Mouse (Mus musculus) lung, embryonic 16.5 days (tissue): Measurements from ENCODE around the gene Cdh16. TPM values are rescaled to one million over a fixed set of nuclear protein-coding genes. Genes with fewer than 3 reads are reported as not detected.
"Not testable (repeated sequence)": the region's sequence is repeated elsewhere in the genome, so short reads cannot be mapped to it uniquely, and the experiment has no call there.

ENCODE experiments used
- ATAC-seq: fragments of 200-750 bp; cut with Nextera tagmentation; 2 replicates; pipeline ENCODE4 v1.8.0; 2017; ENCODE audit warnings: low read depth, mild to moderate bottlenecking, moderate library complexity
- H3K27ac ChIP-seq: fragments of 300-500 bp; sonication (generic); 2 replicates; pipeline ENCODE4 v1.5.1; 2014; ENCODE audit warnings: mild to moderate bottlenecking, control low read depth, low read length
- H3K27me3 ChIP-seq: fragments of 300-500 bp; sonication (generic); 2 replicates; pipeline ENCODE4 v1.6.1; 2014; ENCODE audit warnings: low read depth, low read length, mixed read lengths; ENCODE audit not compliant: control insufficient read depth, insufficient read depth
- H3K36me3 ChIP-seq: fragments of 300-500 bp; sonication (generic); 2 replicates; pipeline ENCODE4 v1.6.1; 2014; ENCODE audit warnings: low read length; ENCODE audit not compliant: control insufficient read depth, insufficient read depth
- H3K4me1 ChIP-seq: fragments of 300-500 bp; sonication (generic); replicated peaks from 2 replicates; pipeline ENCODE4 v1.6.1; 2014; ENCODE audit warnings: low read length, mixed read lengths; ENCODE audit not compliant: control insufficient read depth, insufficient read depth
- H3K4me2 ChIP-seq: fragments of 300-500 bp; sonication (generic); 2 replicates; pipeline ENCODE4 v1.6.1; 2014; ENCODE audit warnings: low read depth, low read length, control low read depth
- H3K4me3 ChIP-seq: fragments of 300-500 bp; sonication (generic); 2 replicates; pipeline ENCODE4 v1.5.1; 2014; ENCODE audit warnings: mild to moderate bottlenecking, low read length, control low read depth
- H3K9ac ChIP-seq: fragments of 300-500 bp; sonication (generic); 2 replicates; pipeline ENCODE4 v1.6.1; 2014; ENCODE audit warnings: low read length, control low read depth
- H3K9me3 ChIP-seq: fragments of 300-500 bp; sonication (generic); 2 replicates; pipeline ENCODE4 v1.6.1; 2016; ENCODE audit warnings: low read length; ENCODE audit not compliant: control insufficient read depth
- WGBS: fragments of 180-500 bp; shearing (Covaris S2); extraction: QIAGEN DNeasy Blood & Tissue Kit; methylation state at CpG from one replicate; pipeline ENCODE4 v1.1.7; 2014; 5-methylcytosine and 5-hydroxymethylcytosine counted together
- polyA plus RNA-seq: library from polyadenylated mRNA; unstranded; fragments of >200 nt; fragmentation: Nextera tagmentation; extraction: Ambion mirVana; gene quantifications from 2 replicates; pipeline ENCODE4 v1.2.1, GENCODE M21; 2015

The Cdh16 gene
- 70.4 and 75.6 TPM in 2 replicates for polyA plus RNA-seq

GRCm38 (mm10) chr8:104624161-104624560 is at the start of gene Cdh16:
Cdh16 (minus strand) TSS chr8:104624396.
- peak within 1 kb of the TSS; percentile 39 for H3K4me2 ChIP-seq
- peak within 1 kb of the TSS; percentile 42 for H3K9ac ChIP-seq
- no peaks in the 10 kb centered on the region for H3K27me3 ChIP-seq
- 60% methylated on average over 6 of the region's 6 CpGs for WGBS
- H3K4me3 ChIP-seq = peak within 1 kb of the TSS; percentile 28
- H3K36me3 ChIP-seq = no peaks in the 10 kb centered on the region
- no peaks in the 10 kb centered on the region for H3K9me3 ChIP-seq
- ATAC-seq = peak; percentile 93
- H3K27ac ChIP-seq = peak within 1 kb of the TSS; percentile 91
- peaks cover 3% of the 10 kb centered on the region; the same call in 1 of the 2 replicates for H3K4me1 ChIP-seq

DNA sequence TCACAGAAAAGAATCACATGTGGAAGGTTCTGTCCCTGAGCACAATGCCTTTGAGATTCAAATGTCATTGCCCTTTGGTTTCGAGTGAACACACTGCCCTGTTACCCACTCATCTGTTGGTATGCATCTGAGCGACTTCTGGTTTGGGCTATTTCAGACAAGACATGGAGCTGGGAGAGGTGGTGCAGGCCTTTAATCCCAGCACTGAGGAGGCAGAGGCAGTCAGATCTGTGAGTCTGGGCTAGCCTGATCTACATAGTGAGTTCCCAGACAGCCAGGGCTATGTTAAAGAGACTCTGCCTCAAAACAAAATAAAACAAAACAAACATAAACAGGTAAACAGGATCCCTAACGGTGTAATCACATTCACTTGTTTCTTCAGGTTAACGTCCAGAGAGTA is 31.4 kb upstream of the Cdh16 start:
- 64% methylated on average over 4 of the region's 4 CpGs for WGBS
- Histone ChIP-seq H3K4me1 (no peaks in the 10 kb centered on the region), H3K36me3 (no peaks in the 10 kb centered on the region), H3K27ac (no peak overlapping the region), H3K27me3 (no peaks in the 10 kb centered on the region), H3K9me3 (no peaks in the 10 kb centered on the region), H3K4me3 (no peak overlapping the region), H3K9ac (no peak overlapping the region), H3K4me2 (no peak overlapping the region)
- ATAC-seq = no peak

DNA sequence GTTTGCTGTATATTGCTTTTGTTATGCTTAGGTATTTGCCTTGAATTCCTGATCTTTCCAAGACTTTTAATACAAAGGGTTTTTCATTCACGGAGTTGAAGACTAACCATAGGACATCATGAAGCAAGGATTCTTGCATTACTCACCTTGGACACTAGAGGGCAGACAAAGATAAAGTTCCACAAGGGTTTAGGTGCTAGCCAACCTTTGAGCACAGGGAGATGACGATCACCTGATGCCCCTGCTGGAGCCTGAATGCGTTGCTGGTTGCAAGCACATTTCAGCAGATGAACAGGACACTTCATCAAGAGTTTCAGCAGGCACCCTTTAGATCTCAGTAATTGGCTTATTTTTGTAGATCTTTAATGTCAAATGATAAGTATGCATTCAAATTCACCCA is 30.8 kb upstream of the Cdh16 start:
- H3K4me3 ChIP-seq = no peak overlapping the region
- no peaks in the 10 kb centered on the region for H3K4me1 ChIP-seq
- 5% methylated on average over 3 of the region's 3 CpGs for WGBS
- no peak overlapping the region for H3K4me2 ChIP-seq
- no peaks in the 10 kb centered on the region for H3K36me3 ChIP-seq
- ATAC-seq = peak; percentile 52; the same call in 1 of the 2 replicates
- no peaks in the 10 kb centered on the region for H3K9me3 ChIP-seq
- no peak overlapping the region for H3K27ac ChIP-seq
- no peak overlapping the region for H3K9ac ChIP-seq
- no peaks in the 10 kb centered on the region for H3K27me3 ChIP-seq

- H3K27me3 ChIP-seq, H3K9ac ChIP-seq, H3K4me3 ChIP-seq, H3K36me3 ChIP-seq, H3K4me2 ChIP-seq, H3K27ac ChIP-seq, H3K9me3 ChIP-seq, ATAC-seq: not testable (repeated sequence)
- H3K4me1 ChIP-seq = peaks cover 11% of the 10 kb centered on the region
- WGBS = 51% methylated on average over 3 of the region's 3 CpGs
Observed at GRCm38 (mm10) chr8:104644187-104644586, 20.0 kb upstream of the Cdh16 start.

GRCm38 (mm10) chr8:104642324-104642654 is 18.1 kb upstream of the Cdh16 start:
- Histone ChIP-seq H3K36me3 (peaks cover 6% of the 10 kb centered on the region), H3K4me1 (peaks cover 11% of the 10 kb centered on the region), H3K27me3 (no peaks in the 10 kb centered on the region), H3K4me3 (peak overlapping the region; percentile 87), H3K4me2 (peak overlapping the region; percentile 63), H3K27ac (no peak overlapping the region; the same call in 1 of the 2 replicates), H3K9ac (peak overlapping the region; percentile 90), H3K9me3 (no peaks in the 10 kb centered on the region)
- 79% methylated on average over 6 of the region's 6 CpGs for WGBS
- ATAC-seq = peak; percentile 5; the same call in 1 of the 2 replicates

- Histone ChIP-seq H3K27me3 (no peaks in the 10 kb centered on the region), H3K36me3 (peaks cover 6% of the 10 kb centered on the region), H3K4me1 (peaks cover 11% of the 10 kb centered on the region), H3K9me3 (no peaks in the 10 kb centered on the region), H3K27ac (peak within 1 kb of the TSS; percentile 72), H3K9ac (peak within 1 kb of the TSS; percentile 90), H3K4me3 (peak within 1 kb of the TSS; percentile 87), H3K4me2 (peak within 1 kb of the TSS; percentile 63)
- peak; percentile 98 for ATAC-seq
- under 1% methylated on average over 66 of the region's 66 CpGs for WGBS
Observed at GRCm38 (mm10) chr8:104641426-104642323, 17.5 kb upstream of the Cdh16 start, which contains the start of gene Ciao2b. Ciao2b (minus strand) TSS chr8:104641965.

GRCm38 (mm10) chr8:104640831-104641370 is 16.7 kb upstream of the Cdh16 start:
- WGBS = 6% methylated on average over 25 of the region's 25 CpGs
- no peak for ATAC-seq
- Histone ChIP-seq H3K4me1 (peaks cover 11% of the 10 kb centered on the region), H3K4me2 (peak overlapping the region; percentile 63), H3K36me3 (peaks cover 6% of the 10 kb centered on the region), H3K9ac (peak overlapping the region; percentile 90), H3K27ac (no peak overlapping the region), H3K4me3 (peak overlapping the region; percentile 87), H3K9me3 (no peaks in the 10 kb centered on the region), H3K27me3 (no peaks in the 10 kb centered on the region)

- H3K4me3 ChIP-seq = peak overlapping the region; percentile 87
- H3K4me2 ChIP-seq = peak overlapping the region; percentile 63
- H3K4me1 ChIP-seq = peaks cover 11% of the 10 kb centered on the region
- no peak overlapping the region for H3K27ac ChIP-seq
- no peaks in the 10 kb centered on the region for H3K9me3 ChIP-seq
- H3K9ac ChIP-seq = peak overlapping the region; percentile 90; the same call in 1 of the 2 replicates
- ATAC-seq = no peak
- 79% methylated on average over 7 of the region's 7 CpGs for WGBS
- peaks cover 6% of the 10 kb centered on the region for H3K36me3 ChIP-seq
- H3K27me3 ChIP-seq = no peaks in the 10 kb centered on the region
Observed at GRCm38 (mm10) chr8:104640241-104640640, 16.0 kb upstream of the Cdh16 start.

GRCm38 (mm10) chr8:104638010-104638409 is 13.8 kb upstream of the Cdh16 start:
- Histone ChIP-seq H3K36me3 (peaks cover 6% of the 10 kb centered on the region), H3K9ac (no peak overlapping the region), H3K4me3 (no peak overlapping the region), H3K9me3 (no peaks in the 10 kb centered on the region), H3K27me3 (no peaks in the 10 kb centered on the region), H3K4me1 (peaks cover 11% of the 10 kb centered on the region), H3K27ac (no peak overlapping the region), H3K4me2 (no peak overlapping the region)
- ATAC-seq = no peak
- 81% methylated on average over 6 of the region's 6 CpGs for WGBS
